ENCODE assay signal across 1 mouse cellular context in the genomic region with DNA sequence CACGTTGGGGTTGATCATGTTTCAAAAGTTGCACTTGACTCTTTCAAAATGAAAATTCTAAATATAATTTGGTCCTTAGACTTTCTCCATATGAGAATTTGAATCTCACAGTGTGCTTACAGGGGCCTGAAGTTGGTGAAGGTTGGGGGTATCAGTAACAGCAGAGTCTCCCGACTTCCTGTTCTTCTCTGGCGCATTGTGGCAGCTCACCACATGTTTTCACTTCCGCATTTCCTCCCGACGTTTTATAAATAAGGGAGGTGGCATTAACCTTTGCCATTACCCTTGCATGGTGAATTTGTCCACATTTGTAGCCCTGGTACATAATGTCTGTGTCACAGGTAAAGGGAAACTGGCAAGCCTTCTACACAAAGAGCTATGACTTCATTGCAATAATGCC.
TF ChIP-seq lines count a peak whose summit lies in the region.

No protein-coding gene starts in this region.

TF ChIP-seq in MEL, 35 proteins besides CTCF, POLR2A, EP300 and RAD21 (continued from another document):
- TF ChIP-seq GATA1 (IDR thresholded peaks at IDR 0.05; ENCODE audit: low read depth, low read length) (peak; percentile 55; the same call in 1 of the 2 replicates), TCF12 (IDR thresholded peaks at IDR 0.05; ENCODE audit: low read depth, low read length) (peak; percentile 82), TAL1 (IDR thresholded peaks at IDR 0.05; ENCODE audit: low read length) (peak; percentile 87), MAX (IDR thresholded peaks at IDR 0.05; ENCODE audit: low read length) (peak; percentile 93), KAT2A (conservative IDR thresholded peaks at IDR 0.05; ENCODE audit: low read depth, low read length) (no peak), USF2 (IDR thresholded peaks at IDR 0.05; ENCODE audit: borderline replicate concordance in 1 of 2, insufficient read depth in 1 of 2, low read depth in 1 of 2, low read length in 2 of 2) (no peak), ZMIZ1 (IDR thresholded peaks at IDR 0.05; ENCODE audit: low read depth, low read length) (no peak), MEF2A (IDR thresholded peaks at IDR 0.05; ENCODE audit: extremely low read depth, insufficient replicate concordance, low read depth, low read length, poor library complexity, severe bottlenecking) (no peak), BHLHE40 (IDR thresholded peaks at IDR 0.05; ENCODE audit: borderline replicate concordance, low read depth, low read length) (no peak), ETS1 (IDR thresholded peaks at IDR 0.05; ENCODE audit: low read depth, low read length) (peak; percentile 86), MXI1 (IDR thresholded peaks at IDR 0.05; ENCODE audit: low read depth, low read length) (peak; percentile 97), TBP (IDR thresholded peaks at IDR 0.05; ENCODE audit: low read depth, low read length) (0 out of 2 replicates have a peak, but pooled peaks have one; percentile 16), JUND (IDR thresholded peaks at IDR 0.05; ENCODE audit: low read depth, low read length) (0 out of 2 replicates have a peak, but pooled peaks have one; percentile 56), UBTF (IDR thresholded peaks at IDR 0.05; ENCODE audit: borderline replicate concordance, insufficient read depth, low read depth, low read length) (no peak), NRF1 (IDR thresholded peaks at IDR 0.05; ENCODE audit: insufficient read depth, low read depth, low read length, poor library complexity, severe bottlenecking) (no peak)
